Mouse (Mus musculus) cerebellum, postnatal 36 days (tissue): ENCODE measurements around the gene Tbc1d2b.

Source experiments
- DNase-seq, 2 experiments: peaks; one replicate each; pipeline ENCODE4 v3.0.0; 2021 to 2022; ENCODE audit warnings: mixed read lengths in 2 of 2

Tbc1d2b gene

DNA sequence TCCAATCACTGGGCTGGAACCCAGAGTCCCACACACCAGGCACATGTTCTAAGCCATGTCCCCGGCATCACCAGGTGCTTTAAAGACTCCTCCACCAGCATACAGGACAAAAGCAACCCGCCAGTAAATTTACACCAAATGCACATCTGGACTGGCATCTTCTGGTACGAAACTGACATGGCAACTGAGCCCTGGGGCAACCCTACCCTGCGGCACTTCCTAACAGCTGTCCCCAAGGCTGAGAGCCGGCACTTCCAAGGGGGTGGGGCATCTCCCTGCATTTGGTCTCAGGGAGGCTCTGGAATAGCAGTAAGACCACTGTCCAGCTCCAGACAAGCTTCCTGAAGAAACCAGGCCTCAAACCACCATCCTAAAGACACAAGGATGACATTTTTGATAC, 67.4 kb downstream of the Tbc1d2b start:
- no peak for DNase-seq

DNA sequence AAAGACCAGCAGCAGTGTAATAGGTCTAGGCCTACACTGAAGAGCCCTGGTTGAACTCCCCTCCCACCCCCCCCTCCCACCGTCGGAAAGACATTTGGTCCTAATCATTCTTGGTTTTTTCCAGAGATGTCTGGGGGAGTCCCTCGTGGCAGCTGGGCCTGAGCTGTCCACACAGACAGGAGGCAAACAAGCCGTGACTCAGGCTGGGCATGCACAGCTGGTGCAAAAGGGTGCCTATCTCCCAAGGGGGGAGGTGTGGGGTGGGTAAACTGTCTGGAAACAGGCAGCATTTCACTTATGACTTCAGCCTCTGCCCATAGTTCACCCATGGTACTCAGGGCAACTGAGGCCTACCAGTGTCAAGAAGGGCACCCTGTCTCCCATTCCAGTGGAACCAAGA, 69.1 kb downstream of the Tbc1d2b start:
- no peak for DNase-seq

DNA sequence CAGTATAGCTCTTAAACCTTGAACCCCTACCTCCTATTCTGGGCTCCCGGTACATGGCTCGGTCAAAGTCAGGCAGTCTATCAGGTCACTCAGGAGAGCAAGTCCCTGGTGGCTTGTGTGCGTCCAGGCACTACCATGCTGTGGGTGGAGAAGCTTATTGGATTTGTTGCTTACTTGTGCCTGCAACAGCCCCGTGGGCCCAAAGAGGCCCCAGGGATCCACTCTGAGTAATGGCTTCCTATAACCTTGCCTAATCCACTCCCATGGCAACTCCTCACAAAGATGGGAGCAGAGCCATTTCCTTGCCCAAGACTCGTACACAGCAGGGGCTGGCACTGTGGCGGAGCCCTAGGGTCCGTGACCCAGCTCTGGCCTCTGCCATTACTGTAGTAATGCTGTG, 69.5 kb downstream of the Tbc1d2b start:
- DNase-seq: no peak

DNA sequence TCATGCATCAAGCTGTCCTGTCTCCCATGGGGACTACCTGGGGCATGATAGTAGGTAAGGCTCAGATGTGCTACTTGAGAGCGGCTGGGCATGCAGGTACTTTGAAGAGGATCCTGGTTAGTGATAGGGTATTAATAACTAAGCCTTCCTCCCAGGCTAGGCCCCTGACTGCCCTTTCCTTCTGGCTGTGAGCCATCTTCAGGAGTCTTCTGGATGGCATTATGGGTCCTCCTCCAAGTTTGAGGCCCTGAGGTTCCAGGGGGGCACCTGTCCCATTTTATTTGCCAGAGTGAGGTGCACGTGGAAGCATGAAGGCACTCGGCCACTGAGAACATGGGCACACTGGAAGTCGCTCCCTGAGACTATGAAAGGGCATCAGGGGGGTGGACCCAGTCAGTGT, 70.1 kb downstream of the Tbc1d2b start:
- no peak for DNase-seq

DNA sequence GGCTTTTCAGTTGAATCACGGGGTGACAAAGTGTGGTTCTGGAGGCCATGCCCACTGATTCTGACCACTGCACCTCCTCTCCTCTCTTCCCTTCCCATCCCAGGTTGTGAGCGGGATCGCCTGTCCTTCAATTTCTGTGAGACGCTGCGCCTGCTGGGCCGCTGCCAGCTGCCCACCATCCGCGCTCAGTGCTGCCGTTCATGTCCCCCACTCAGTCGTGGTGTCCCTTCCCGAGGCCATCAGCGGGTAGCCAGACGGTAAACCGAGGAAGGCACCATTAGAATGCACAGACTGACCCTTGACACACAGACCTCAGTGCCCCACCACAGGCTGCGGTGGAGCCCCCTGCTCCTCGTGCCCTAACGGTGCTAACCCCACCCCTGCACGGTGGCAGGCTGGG, 71.0 kb downstream of the Tbc1d2b start:
- no peak for DNase-seq

DNA sequence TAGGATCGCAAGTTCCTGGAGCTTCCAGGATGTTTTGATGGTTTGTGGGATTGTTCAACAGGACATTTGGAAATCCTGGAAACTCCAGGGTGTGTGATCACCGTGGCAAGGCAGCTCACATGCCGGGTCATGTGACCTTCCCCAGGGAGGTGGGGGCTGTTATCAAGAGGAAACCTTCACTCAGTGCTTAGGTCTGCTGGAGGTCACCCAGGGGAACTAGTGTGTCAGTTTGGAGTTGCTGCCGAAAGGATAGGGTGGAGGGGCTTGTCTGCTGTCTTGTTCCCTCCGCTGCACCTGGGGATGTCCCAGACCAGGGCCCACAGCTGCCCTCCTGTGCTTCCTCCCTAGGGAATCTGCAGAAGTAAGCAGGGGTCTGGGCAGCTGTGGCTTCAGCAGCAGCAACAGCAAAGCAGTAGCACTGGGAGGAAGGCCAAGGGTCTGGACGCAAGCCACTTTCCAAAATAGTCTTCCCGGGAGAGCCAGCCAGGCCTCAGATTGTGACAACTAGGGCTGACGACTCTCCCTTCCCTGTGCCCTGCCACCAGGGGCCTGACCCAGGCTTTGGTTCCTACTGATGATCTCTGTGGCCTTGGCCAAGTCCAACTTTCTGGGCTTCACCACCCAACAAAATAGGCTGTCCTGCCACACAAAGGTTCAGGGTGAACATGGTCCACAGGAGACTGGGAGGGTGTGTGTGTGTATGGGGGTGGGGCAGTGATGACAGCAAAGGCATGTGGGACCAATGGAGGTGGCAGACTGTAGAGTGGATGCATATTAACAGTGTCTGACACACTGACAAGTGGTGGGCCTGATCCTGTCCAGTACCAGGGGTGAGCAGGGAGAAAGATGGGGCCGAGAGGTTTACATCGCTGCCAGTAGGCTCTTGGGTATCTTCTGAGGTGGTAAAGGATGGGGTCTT, 71.8 kb downstream of the Tbc1d2b start:
- DNase-seq: peak in 1 of 2 experiments; percentile 16

DNA sequence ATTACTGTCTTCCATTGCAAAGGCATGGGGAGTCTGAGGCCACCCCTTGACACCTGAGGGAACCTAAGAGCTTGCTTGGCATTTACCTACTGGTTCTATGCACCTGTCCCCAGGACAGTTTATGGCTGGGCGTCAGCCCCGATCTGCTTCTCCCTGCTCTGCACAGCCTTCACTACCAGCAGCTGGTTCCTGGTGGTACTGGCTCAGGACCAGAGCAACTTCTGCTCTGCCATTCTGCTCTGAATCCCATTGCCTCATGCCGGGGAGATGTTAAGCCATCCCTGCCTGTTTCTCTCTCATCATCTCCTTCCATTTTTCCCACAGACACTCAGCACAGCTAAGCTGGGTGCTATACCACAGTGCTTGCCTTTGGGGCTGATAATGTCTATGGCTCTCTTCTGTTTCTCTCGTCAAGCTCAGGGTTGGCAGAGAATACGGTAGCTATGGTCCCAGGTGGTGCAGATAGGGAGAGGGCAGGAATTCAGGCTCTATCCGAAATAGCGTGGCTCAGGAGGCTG, 72.7 kb downstream of the Tbc1d2b start:
- DNase-seq: peak in 1 of 2 experiments; percentile 15

DNA sequence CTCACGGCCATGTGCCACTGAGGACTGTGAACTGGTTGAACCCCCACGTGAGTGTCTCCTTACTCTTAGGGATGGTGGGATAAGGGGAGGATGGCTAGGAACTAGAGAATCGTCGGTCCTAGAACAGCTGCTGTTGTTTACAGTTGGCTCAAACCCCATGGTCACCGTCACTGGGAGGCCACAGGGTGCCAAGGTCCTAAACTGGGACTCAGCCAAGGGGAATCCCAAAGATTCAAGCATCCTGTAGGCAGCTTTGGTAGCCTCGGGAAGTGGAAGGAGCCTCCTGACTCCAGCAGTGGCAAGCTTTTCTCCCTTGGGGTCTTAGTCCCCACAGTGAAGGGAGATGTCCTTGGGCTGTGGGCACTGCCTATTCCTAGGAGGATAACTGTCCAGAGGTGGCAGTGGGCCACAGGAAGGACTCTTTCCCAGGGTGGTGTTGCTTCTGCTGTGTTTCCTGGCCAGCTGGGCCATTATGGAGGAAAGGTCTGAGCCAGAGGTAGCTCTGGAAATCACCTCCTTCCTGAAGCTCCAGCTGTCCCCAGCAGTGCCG, 73.4 kb downstream of the Tbc1d2b start:
- DNase-seq: no peak

DNA sequence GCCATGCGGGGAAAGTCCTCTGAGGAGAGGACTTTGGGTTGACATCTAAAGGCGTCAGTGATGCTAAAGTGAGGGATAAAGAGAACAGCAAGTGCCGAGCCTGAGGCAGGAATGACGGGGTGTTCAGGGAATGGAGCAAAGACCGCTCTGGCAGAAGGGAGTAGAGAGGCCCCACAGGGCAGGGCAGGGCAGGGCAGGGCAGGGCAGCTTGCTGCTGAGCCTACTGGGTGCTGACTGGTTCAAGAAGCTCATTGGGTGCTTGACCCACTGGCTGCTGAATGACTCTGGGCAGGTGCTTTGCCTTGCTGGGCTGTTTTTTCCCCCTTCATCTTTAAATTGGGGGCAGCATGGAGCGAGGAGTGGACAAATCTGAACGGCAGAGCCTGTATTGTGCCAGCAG, 74.3 kb downstream of the Tbc1d2b start:
- no peak for DNase-seq

DNA sequence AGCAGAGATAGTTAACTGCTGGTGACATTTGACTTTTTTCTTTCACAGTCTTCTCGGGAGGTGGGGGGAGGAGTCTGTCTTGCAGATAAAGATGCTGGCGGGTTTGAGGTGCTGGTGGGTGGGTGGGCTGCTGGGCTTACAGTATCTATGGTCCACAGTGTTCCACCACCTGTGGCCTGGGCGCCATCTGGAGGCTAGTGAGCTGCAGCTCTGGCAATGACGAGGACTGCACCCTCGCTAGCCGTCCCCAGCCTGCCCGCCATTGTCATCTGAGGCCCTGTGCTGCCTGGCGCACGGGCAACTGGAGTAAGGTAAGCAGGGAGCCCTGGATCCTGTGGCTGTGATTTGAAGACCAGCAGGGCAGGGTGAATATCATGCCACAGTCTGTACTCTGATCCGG, 75.6 kb downstream of the Tbc1d2b start:
- DNase-seq: no peak

DNA sequence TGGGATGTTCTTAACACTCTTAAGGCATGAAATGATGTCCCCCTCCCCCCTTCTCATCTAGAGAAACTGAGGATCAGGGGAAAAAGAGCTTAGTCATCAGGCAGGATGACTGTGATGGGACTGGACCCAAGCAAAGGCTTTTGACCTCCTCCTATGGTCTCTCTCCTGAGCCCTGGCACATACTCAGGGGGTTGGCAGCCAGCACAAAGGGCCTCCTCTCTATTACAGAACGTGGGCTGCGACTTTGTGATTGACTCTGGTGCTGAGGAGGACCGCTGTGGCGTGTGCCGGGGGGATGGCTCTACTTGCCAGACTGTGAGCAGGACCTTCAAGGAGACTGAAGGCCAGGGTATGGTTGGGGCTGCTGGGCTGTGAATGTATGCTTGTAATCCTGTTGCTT, 81.2 kb downstream of the Tbc1d2b start:
- no peak for DNase-seq

DNA sequence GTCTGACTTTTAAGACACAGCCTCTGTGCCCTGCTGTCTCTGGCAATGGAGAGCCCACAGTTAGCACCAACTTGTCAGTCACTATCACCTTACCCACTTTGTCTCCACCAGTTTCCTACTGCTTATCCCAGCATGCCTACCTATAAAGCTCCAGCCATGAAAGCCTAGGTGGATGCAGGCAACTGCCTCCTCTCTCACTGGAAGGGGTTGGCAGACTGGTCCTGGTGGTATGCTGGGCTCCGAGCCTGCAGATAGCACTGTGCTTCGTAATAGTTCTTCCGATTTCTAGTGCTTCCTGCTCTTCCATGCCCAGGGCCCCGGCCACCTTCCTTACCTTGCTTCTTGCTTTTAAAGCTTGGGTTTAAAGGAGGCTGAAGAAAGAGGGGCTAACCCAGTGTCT, 81.7 kb downstream of the Tbc1d2b start:
- DNase-seq: no peak

DNA sequence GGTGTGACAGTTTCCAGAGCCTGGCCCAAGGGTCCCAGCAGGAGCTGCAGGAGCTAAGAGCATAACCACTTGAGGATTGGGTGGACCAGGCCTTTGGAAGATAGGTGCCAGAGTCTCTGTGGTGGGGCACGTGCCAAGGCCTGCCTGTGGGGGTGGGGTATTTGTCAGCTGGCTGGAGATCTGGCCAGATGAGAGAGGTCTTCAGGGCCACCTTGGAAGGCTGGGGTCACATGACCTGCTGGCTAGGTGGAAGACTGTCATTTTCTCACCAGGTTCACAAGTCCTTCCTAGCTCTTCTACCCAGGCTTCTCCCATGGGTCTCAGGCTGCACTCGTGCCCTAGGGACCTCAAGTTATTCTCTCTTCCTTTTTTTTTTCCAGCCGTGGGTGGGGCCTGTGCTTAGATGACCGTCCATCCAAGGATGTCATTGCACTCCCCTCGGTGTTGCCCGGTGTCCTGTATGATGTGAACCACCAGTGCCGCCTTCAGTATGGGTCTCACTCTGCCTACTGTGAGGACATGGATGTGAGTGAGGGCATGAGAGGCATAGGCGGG, 85.2 kb downstream of the Tbc1d2b start:
- DNase-seq: no peak

DNA sequence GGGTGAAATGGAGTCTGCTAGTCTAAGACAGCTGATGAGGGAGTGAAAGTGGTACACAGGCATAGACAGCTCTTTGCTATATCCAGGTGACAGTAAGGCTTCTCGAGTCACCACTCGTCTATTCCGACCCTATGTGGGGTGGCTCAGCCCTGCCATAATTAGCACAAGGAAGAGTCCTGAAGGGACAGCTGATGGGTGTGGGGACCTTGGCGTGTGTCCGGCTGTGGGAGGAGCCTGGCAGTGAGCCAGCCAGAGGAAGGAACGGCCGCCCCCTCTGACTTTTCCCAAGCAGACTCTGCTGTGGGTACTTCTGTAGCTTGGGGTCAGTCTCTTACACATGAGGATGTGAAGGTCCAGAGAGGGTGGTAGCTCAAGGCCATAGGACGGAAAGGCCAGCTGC, 86.5 kb downstream of the Tbc1d2b start:
- DNase-seq: no peak

DNA sequence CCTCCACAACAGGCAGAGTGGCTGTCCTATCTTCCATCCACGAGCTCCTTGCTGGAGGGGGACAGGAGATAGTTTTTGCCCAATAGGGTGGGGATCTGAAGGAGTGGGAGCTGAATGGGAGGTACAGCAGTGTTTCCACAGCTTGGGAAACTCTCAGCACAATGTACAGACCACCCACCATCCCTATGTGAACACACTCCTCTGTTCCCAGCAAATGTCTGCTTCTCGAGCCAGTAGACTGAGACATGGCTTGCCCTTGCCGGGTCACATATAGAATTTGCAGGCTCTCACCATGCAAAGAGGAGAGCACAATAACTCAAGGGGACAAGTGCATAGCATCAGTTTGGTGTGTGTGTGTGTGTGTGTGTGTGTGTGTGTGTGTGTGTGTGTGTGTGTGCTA, 87.1 kb downstream of the Tbc1d2b start:
- DNase-seq: no peak

DNA sequence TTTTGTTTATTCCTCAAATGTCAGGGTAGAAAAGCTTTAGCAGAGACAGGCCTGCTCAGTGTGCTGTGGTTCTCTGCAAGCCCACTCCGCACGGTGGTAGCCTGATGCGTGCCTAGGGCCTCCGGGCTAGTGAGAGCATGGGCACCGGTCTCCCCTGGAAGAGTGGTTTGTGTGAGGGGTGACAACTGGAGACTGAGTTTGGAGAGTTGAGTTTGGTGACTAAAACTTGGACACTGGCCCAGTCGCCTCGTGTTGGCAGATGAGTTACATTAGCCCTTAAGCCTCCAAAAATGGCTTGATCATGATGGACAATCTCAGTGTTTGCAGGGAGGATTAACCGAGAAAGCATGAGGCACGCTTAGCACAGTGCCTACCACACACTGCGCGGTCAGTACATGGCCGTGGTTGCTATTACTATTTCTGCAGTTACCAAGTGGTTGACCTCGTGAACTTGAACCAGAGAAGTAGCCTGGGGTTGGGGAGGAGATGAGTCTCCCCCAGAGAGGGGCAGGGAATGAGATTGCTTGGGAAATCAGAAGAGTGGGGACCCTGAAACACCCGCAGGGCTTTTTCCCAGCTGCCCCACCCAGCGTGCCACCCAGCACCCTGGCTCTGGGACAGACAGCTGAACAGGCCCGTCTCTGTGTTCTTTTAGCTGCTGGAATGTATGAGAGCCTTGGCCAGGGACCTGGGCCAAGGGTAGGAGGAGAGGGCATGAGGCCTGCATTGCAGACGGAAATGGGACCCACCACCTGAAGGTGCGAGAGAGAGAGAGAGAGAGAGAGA, 87.8 kb downstream of the Tbc1d2b start:
- no peak for DNase-seq

DNA sequence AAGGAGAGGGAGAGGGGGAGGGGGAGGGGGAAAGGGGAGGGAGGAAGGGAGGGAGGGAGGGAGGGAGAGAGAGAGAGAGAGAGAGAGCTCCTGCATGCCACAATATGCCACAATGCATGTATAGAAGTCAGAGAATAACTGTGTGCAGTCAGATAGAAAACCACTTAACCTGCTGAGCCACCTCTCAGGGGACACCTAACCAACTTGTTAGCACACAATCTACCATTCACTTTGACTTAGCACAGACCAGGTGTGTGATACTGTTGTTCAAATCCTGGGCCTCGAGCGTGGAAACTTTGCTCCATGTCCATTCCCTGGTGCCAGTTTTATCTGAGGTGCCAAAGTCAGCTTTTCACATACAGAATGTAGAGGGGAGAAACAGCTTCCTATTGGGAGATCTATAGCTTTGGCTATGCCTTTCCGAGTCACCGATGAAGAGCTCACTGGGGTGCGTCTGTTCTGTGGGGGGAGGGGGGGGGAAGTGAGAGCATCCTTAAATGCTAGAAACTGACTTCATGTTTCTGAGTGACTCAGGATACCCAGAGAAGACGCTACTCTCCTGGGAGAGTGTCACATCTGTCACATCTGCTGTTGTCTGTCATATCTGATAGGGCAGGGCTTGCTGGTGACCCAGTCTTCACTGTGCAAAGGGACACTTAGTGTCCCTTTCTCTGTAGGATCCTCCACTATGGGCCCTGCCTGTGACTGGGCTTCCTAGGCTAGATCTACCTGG, 88.8 kb downstream of the Tbc1d2b start:
- DNase-seq: no peak

DNA sequence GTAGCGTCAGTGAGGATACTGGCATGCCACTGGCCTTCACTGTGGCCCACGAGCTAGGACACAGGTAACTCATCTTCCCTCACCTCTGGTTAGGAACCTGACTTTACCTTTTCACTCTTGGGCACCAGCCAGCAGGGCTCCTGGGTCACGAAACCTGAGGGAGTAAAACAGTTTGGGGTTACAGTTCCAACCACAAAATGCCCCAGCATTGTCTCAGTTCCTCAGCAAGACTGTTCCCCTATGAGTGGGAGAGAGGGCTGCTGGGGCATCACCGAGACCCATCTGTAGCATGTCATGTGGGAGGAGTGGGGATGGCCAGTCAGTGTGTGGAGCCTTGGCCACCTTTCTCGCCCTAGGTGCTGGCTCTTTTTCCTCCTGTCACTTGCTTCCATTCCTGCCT, 91.2 kb downstream of the Tbc1d2b start:
- no peak for DNase-seq

DNA sequence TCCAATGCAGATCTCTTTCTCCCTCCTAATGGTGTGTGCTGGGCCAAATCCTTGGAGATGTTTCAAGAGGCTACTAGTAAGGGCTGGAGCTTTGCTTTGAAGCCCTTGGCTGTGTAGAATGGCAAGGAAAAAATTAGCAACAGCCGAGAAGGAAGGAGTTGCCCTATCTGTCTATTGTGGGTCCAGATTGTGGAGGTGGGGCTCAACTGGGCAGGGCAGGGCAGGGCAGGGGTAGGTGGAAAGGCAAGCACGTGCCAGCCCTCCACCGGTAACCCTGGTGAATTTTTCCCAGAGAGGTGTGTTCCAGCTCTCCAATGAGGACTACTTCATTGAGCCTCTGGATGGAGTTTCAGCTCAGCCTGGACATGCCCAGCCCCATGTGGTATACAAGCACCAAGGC, 97.3 kb downstream of the Tbc1d2b start:
- DNase-seq: no peak

DNA sequence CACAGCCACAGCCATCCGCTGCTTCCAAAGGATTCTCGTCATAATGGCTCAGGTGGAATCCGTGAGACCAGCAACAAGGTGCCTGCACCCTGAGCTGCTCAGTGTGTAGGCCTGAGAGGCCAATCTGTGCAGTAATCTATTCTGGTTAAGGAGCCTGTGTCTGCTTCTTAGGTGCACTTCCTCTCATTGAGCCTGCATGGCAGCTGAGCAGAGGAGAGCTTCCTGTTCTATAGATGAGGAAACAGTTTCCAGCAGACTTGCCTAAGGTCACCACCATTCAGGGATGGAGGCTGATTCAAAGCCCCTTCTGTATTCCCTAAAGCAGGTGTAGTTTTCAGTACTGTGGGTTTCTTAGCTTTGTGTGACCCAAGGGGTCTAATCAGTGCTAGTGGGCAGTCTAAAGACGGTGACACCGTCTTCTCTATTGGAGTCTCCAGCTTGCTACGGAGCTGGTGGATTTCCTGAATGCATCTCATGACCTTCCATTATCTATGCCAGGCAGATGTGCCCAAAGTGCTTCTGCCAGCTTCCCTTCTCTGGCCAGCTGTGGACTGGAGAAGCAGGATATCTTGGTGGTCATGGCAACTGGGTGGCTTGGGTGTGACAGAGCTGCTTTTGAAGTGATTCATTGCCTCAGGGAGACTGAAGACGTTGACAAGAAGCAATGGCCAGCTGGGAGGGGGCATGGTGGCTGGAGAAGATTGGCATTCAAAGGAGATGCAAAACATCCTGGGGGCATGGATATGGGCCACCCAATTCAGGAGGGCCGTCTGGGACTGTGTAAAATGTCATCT, 97.9 kb downstream of the Tbc1d2b start:
- no peak for DNase-seq

DNA sequence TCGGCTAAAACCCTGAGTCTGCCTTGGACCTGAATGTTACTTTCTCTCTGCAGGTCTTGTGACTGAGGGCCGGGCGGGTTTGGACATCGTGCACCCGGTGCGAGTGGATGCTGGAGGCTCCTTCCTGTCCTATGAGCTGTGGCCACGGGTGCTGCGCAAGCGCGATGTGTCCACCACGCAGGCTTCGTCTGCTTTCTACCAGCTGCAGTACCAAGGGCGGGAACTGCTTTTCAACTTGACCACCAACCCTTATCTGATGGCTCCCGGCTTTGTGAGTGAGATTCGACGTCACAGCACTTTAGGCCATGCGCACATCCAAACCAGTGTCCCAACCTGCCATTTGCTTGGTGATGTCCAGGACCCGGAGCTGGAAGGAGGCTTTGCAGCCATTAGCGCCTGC, 99.2 kb downstream of the Tbc1d2b start:
- DNase-seq: no peak

DNA sequence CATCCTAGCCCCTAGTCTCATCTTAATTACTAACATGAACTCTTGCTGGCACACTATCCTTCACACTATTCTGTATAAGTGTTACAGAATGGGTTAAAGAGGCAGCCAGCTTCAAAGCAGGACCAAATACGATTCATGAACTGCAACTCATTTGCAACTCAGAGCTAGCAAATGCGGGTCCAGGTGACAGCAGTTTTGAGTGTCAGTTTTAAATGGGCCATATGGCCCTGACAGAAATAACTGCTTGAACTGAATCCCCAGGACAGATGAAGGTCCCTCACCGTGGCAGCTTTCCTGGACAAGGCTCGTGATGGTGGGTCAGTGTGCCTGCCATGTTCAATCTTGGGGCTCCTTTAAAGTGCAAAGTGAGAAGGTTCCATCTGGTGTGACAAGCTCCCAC, 100.6 kb downstream of the Tbc1d2b start:
- peak; percentile 44 to 48 for DNase-seq
